Mouse (Mus musculus): Measurements from ENCODE around the gene Klri1. TPM values are rescaled to one million over a fixed set of nuclear protein-coding genes. Genes with fewer than 3 reads are reported as not detected.
"Not testable (repeated sequence)": the region's sequence is repeated elsewhere in the genome, so short reads cannot be mapped to it uniquely, and the experiment has no call there.

Klri1 gene
- polyA plus RNA-seq, 1 experiment from 2014 or later = not detected

- H3K36me3 ChIP-seq (replicated peaks); H3K9me3 ChIP-seq; H3K27ac ChIP-seq; H3K27me3 ChIP-seq (ENCODE audit: poor library complexity, severe bottlenecking); H3K4me3 ChIP-seq; H3K4me1 ChIP-seq; DNase-seq (ENCODE audit: extremely low spot score, low spot score): not testable (repeated sequence)
- no CpG with 5 or more reads among the region's 3 CpGs for WGBS
These were observed 55.6 kb downstream of the Klri1 start for GRCm38 (mm10) chr6:129661301-129661700.

- H3K36me3 ChIP-seq (replicated peaks); H3K4me1 ChIP-seq; H3K4me3 ChIP-seq; H3K27ac ChIP-seq; DNase-seq (ENCODE audit: extremely low spot score, low spot score); H3K27me3 ChIP-seq (ENCODE audit: poor library complexity, severe bottlenecking); H3K9me3 ChIP-seq: not testable (repeated sequence)
- 80% methylated on average over 4 of the region's 4 CpGs for WGBS
These were observed 56.3 kb downstream of the Klri1 start, which contains the start of gene Klrc2 for GRCm38 (mm10) chr6:129660589-129660988. TSS of gene Klrc2 (minus strand) at chr6:129660689.

Small RNAs within 50 kb of the gene (microRNA-seq; reads per million reads assigned to microRNA genes)
- not detected for gene Mir680-1

Other genes starting within 250 kb of the Klri1 start
- 0.06 TPM in 1 of 2 replicates, not detected in the other for gene Olr1, start 210.0 kb downstream of the Klri1 start, polyA plus RNA-seq (2016; fragmentation: Nextera tagmentation; extraction: Ambion mirVana)
- gene Tmem52b, start 204.6 kb downstream of the Klri1 start, polyA plus RNA-seq (2016; fragmentation: Nextera tagmentation; extraction: Ambion mirVana) = not detected in 2 replicates
- gene Gabarapl1, start 184.0 kb downstream of the Klri1 start, polyA plus RNA-seq (2016; fragmentation: Nextera tagmentation; extraction: Ambion mirVana) = 40.4 and 43.5 TPM in 2 replicates
- not detected in 2 replicates for gene Klre1, start 139.2 kb downstream of the Klri1 start, polyA plus RNA-seq (2016; fragmentation: Nextera tagmentation; extraction: Ambion mirVana)
- not detected in 2 replicates for gene Klrd1, start 125.3 kb downstream of the Klri1 start, polyA plus RNA-seq (2016; fragmentation: Nextera tagmentation; extraction: Ambion mirVana)
- 0.07 and 0.17 TPM in 2 replicates for gene Klrk1, start 93.3 kb downstream of the Klri1 start, polyA plus RNA-seq (2016; fragmentation: Nextera tagmentation; extraction: Ambion mirVana)
- not detected in 2 replicates for gene Klrc3, start 73.8 kb downstream of the Klri1 start, polyA plus RNA-seq (2016; fragmentation: Nextera tagmentation; extraction: Ambion mirVana)
- not detected in 2 replicates for gene Klrc2, start 56.4 kb downstream of the Klri1 start, polyA plus RNA-seq (2016; fragmentation: Nextera tagmentation; extraction: Ambion mirVana)
- gene Klrc1, start 38.2 kb downstream of the Klri1 start, polyA plus RNA-seq (2016; fragmentation: Nextera tagmentation; extraction: Ambion mirVana) = not detected in 2 replicates
- not detected in 2 replicates for gene Klri2, start 23.4 kb upstream of the Klri1 start, polyA plus RNA-seq (2016; fragmentation: Nextera tagmentation; extraction: Ambion mirVana)
- not detected in 2 replicates for gene Gm156, start 67.1 kb upstream of the Klri1 start, polyA plus RNA-seq (2016; fragmentation: Nextera tagmentation; extraction: Ambion mirVana)
- not detected in 2 replicates for gene Gm17631, start 145.5 kb upstream of the Klri1 start, polyA plus RNA-seq (2016; fragmentation: Nextera tagmentation; extraction: Ambion mirVana)
- gene Klra17, start 159.5 kb upstream of the Klri1 start, polyA plus RNA-seq (2016; fragmentation: Nextera tagmentation; extraction: Ambion mirVana) = not detected in 2 replicates
- gene Klra5, start 200.5 kb upstream of the Klri1 start, polyA plus RNA-seq (2016; fragmentation: Nextera tagmentation; extraction: Ambion mirVana) = not detected in 2 replicates

Measured in forebrain, embryonic 10.5 days (tissue).